Comparison of ENCODE assay signal across 17 mouse cellular contexts in the genomic region with DNA sequence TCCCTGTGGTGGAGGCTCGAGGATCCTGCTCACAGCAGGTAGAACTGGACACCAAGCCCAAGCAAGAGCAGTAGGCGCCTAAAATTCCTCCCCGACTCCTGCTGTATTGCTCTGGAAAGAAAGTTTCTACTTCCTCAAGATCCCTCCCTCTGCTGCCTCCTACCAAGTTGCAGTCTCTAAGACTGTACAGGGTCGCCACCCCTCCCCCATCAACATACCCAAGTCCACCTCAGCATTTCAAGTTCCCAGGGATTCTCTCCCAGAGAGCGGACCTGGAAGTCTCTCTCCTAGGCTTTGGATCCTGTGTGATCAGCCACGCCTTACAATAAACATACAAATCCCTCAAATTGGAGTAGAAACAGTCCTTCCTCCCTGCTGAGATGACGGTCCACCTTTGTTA. TPM values are rescaled to one million over a fixed set of nuclear protein-coding genes. Genes with fewer than 3 reads are reported as not detected.
A peak's percentile ranks its signal among the peaks of the same experiment; 100 is the strongest.
DNase-seq lines count a peak whose midpoint lies in the region; ATAC-seq and TF ChIP-seq lines count a peak whose summit lies in the region.
"Had no signal": no experiment of that assay in that cellular context is flagged by ENCODE, and none has a peak within 500 bp of the region (broad histone marks: within the 10 kb centered on the region; RNA-seq: fewer than 3 reads in every experiment).

A gene (minus strand): TSS at position 5 of the 400 bp plus-strand sequence.

- no peak within 1 kb of the TSS for H3K27ac ChIP-seq in heart, embryonic 16.5 days (ENCODE audit: low read length)
- H3K27ac ChIP-seq in lung, postnatal 0 days (ENCODE audit: low read length), result no peak within 1 kb of the TSS
- no peak within 1 kb of the TSS for H3K27ac ChIP-seq in limb, embryonic 13.5 days
- H3K27ac ChIP-seq: forebrain, embryonic 15.5 days; gastrocnemius, adult 2 months; liver, embryonic 12.5 days had no signal

- ATAC-seq in heart, embryonic 16.5 days (replicated peaks; ENCODE audit: extremely low read depth, insufficient read depth, low FRiP score), result no peak
- ATAC-seq in lung, postnatal 0 days, result no peak
- no peak for ATAC-seq in limb, embryonic 13.5 days (ENCODE audit: low FRiP score, low read depth)
- ATAC-seq: forebrain, embryonic 15.5 days; intestine, embryonic 16.5 days; liver, embryonic 12.5 days had no signal

- H3K9ac ChIP-seq in heart, embryonic 16.5 days (ENCODE audit: low read length), result no peak within 1 kb of the TSS
- H3K9ac ChIP-seq in lung, postnatal 0 days (replicated peaks; ENCODE audit: low read depth), result no peak within 1 kb of the TSS
- H3K9ac ChIP-seq in limb, embryonic 13.5 days, result no peak within 1 kb of the TSS
- H3K9ac ChIP-seq: forebrain, embryonic 15.5 days; liver, embryonic 12.5 days had no signal

- DNase-seq in heart, postnatal 14 days, result no peak
- DNase-seq in lung, postnatal 0 days (ENCODE audit: low spot score), result no peak
- DNase-seq in lung, postnatal 36 days, result no peak
- peak; percentile 19 for DNase-seq in embryo, embryonic 9.5 days (ENCODE audit: extremely low spot score)
- no peak for DNase-seq in gastrocnemius, postnatal 14 days
- DNase-seq: cerebellum, postnatal 14 days; gastrocnemius, adult 2 months had no signal

- no peak for TF ChIP-seq EP300 in lung, postnatal 0 days (IDR thresholded peaks at IDR 0.05)

- 21% methylated on average over 7 of the region's 7 CpGs for WGBS in heart, embryonic 16.5 days
- 18% methylated on average over 7 of the region's 7 CpGs for WGBS in lung, postnatal 0 days
- 12% methylated on average over 7 of the region's 7 CpGs for WGBS in limb, embryonic 13.5 days

- intact Hi-C loops in heart, postnatal 14 days (cut with DNase I), result loop anchor here (1.0 to 5.0 kb wide), 3 partner anchors 65 to 595 kb away; no protein-coding TSS in a partner anchor
- intact Hi-C loops in gastrocnemius, postnatal 14 days (cut with DNase I; ENCODE audit: low total_unique reads), result loop anchor here (5.0 kb wide), 1 partner anchor 595 kb away; no protein-coding TSS in a partner anchor

- H3K9me3 ChIP-seq in heart, embryonic 16.5 days (replicated peaks; ENCODE audit: control insufficient read depth, low read length), result no peaks in the 10 kb centered on the region
- no peaks in the 10 kb centered on the region for H3K9me3 ChIP-seq in lung, postnatal 0 days (ENCODE audit: low read length)
- no peaks in the 10 kb centered on the region for H3K9me3 ChIP-seq in limb, embryonic 13.5 days
- H3K9me3 ChIP-seq: forebrain, embryonic 15.5 days; liver, embryonic 12.5 days had no signal

- H3K4me3 ChIP-seq in heart, embryonic 16.5 days (ENCODE audit: low read length), result no peak within 1 kb of the TSS
- H3K4me3 ChIP-seq in lung, postnatal 0 days (ENCODE audit: low read depth, low read length), result no peak within 1 kb of the TSS
- no peak within 1 kb of the TSS for H3K4me3 ChIP-seq in limb, embryonic 13.5 days
- H3K4me3 ChIP-seq: forebrain, embryonic 15.5 days; gastrocnemius, adult 2 months; liver, embryonic 12.5 days had no signal

- peak within 1 kb of the TSS; percentile 38; the same call in 1 of the 2 replicates for H3K4me2 ChIP-seq in heart, embryonic 16.5 days (ENCODE audit: low read depth, low read length)
- 0 out of 2 replicates have a peak within 1 kb of the TSS, but pooled peaks have one; percentile 14 for H3K4me2 ChIP-seq in lung, postnatal 0 days (replicated peaks; ENCODE audit: low read depth, low read length)
- H3K4me2 ChIP-seq in limb, embryonic 13.5 days (replicated peaks), result 0 out of 2 replicates have a peak within 1 kb of the TSS, but pooled peaks have one; percentile 29
- H3K4me2 ChIP-seq: forebrain, embryonic 15.5 days; liver, embryonic 12.5 days had no signal

- no peaks in the 10 kb centered on the region for H3K36me3 ChIP-seq in heart, embryonic 16.5 days (ENCODE audit: control insufficient read depth, insufficient read depth)
- no peaks in the 10 kb centered on the region for H3K36me3 ChIP-seq in lung, postnatal 0 days (ENCODE audit: insufficient read depth, low read length)
- no peaks in the 10 kb centered on the region for H3K36me3 ChIP-seq in limb, embryonic 13.5 days
- H3K36me3 ChIP-seq: forebrain, embryonic 15.5 days; liver, embryonic 12.5 days had no signal

- peaks cover 3% of the 10 kb centered on the region; the same call in 1 of the 2 replicates for H3K4me1 ChIP-seq in heart, embryonic 16.5 days (ENCODE audit: control insufficient read depth, insufficient read depth, low read length)
- H3K4me1 ChIP-seq in lung, postnatal 0 days (ENCODE audit: insufficient read depth, low read depth, low read length), result no peaks in the 10 kb centered on the region
- H3K4me1 ChIP-seq in limb, embryonic 13.5 days, result 0 out of 2 replicates have a peak, but pooled peaks cover 4% of the 10 kb centered on the region
- H3K4me1 ChIP-seq: liver, embryonic 12.5 days had no signal

- H3K27me3 ChIP-seq in heart, embryonic 16.5 days (ENCODE audit: control insufficient read depth, insufficient read depth, low read length), result no peaks in the 10 kb centered on the region
- no peaks in the 10 kb centered on the region for H3K27me3 ChIP-seq in lung, postnatal 0 days (replicated peaks; ENCODE audit: insufficient read depth, low read length)
- peaks cover 12% of the 10 kb centered on the region for H3K27me3 ChIP-seq in limb, embryonic 13.5 days
- H3K27me3 ChIP-seq: liver, embryonic 12.5 days had no signal

- no peak for TF ChIP-seq CTCF in lung, postnatal 0 days (IDR thresholded peaks at IDR 0.05)

RNA-seq across cellular contexts. Expression of the gene that starts here (rescaled TPM):
- 0.81 and 0.88 TPM in 2 replicates for polyA plus RNA-seq in heart, embryonic 16.5 days (2015; fragmentation: Nextera tagmentation; extraction: Ambion mirVana)
- total RNA-seq in heart, postnatal 14 days (2021), result under 1 TPM in 1 of 2 experiments, not detected in 1; 0.17 TPM
- 0.11 TPM in 1 of 2 replicates, not detected in the other for polyA plus RNA-seq in lung, postnatal 0 days (2015; fragmentation: Nextera tagmentation; extraction: Ambion mirVana)
- not detected in 2 replicates for polyA plus RNA-seq in limb, embryonic 13.5 days (2015; fragmentation: Nextera tagmentation; extraction: Ambion mirVana)
- total RNA-seq in gastrocnemius, postnatal 14 days (2021), result not detected
- total RNA-seq: adrenal gland, postnatal 4 days; gastrocnemius, adult 2 months; hematopoietic stem cell, adult 5-6 weeks; left cerebral cortex, adult 18-20 months had no signal
- polyA plus RNA-seq: forebrain, embryonic 15.5 days; intestine, embryonic 16.5 days; large intestine, adult 2 months; liver, embryonic 12.5 days; thymus, postnatal 0 days had no signal
